Mouse (Mus musculus): Measurements from ENCODE around the gene Rexo1. TPM values are rescaled to one million over a fixed set of nuclear protein-coding genes. Genes with fewer than 3 reads are reported as not detected.
A peak's percentile ranks its signal among the peaks of the same experiment; 100 is the strongest.

Gene Rexo1
- polyA plus RNA-seq, 1 experiment: 35.4 TPM

GRCm38 (mm10) chr10:80526172-80526571 lies 35.2 kb downstream of the Rexo1 start:
- WGBS: 25% methylated on average over 9 of the region's 9 CpGs
- DNase-seq (ENCODE audit: low read depth, low spot score): no peak

GRCm38 (mm10) chr10:80523299-80523698 lies 38.1 kb downstream of the Rexo1 start:
- WGBS: 94% methylated on average over 7 of the region's 7 CpGs
- no peak for DNase-seq (ENCODE audit: low read depth, low spot score)

- 70% methylated on average over 2 of the region's 2 CpGs for WGBS
- DNase-seq (ENCODE audit: low read depth, low spot score): no peak
These were observed 42.1 kb downstream of the Rexo1 start for GRCm38 (mm10) chr10:80519287-80519686.

GRCm38 (mm10) chr10:80513739-80514138 lies 47.6 kb downstream of the Rexo1 start:
- DNase-seq (ENCODE audit: low read depth, low spot score): no peak
- WGBS: 8% methylated on average over 19 of the region's 19 CpGs

- DNase-seq (ENCODE audit: low read depth, low spot score): no peak
- 51% methylated on average over 10 of the region's 10 CpGs for WGBS
These were observed 51.1 kb downstream of the Rexo1 start for GRCm38 (mm10) chr10:80510273-80510660.

GRCm38 (mm10) chr10:80509412-80510272 lies 51.7 kb downstream of the Rexo1 start:
- 5% methylated on average over 20 of the region's 20 CpGs for WGBS
- peak; percentile 42 for DNase-seq (ENCODE audit: low read depth, low spot score)

- 1% methylated on average over 11 of the region's 11 CpGs for WGBS
These were observed 55.1 kb downstream of the Rexo1 start for GRCm38 (mm10) chr10:80506222-80506621.

GRCm38 (mm10) chr10:80504724-80505123 lies 56.6 kb downstream of the Rexo1 start:
- DNase-seq (ENCODE audit: low read depth, low spot score): no peak
- WGBS: 1% methylated on average over 9 of the region's 9 CpGs

More at GRCm38 (mm10) chr10:80506222-80506621, 55.1 kb downstream of the Rexo1 start:
- DNase-seq (ENCODE audit: low read depth, low spot score): no peak

GRCm38 (mm10) chr10:80503599-80504220 lies 57.6 kb downstream of the Rexo1 start:
- 10% methylated on average over 27 of the region's 27 CpGs for WGBS
- DNase-seq (ENCODE audit: low read depth, low spot score): no peak

- WGBS: 5% methylated on average over 22 of the region's 22 CpGs
- DNase-seq (ENCODE audit: low read depth, low spot score): no peak
These were observed 58.5 kb downstream of the Rexo1 start for GRCm38 (mm10) chr10:80502819-80503314.

GRCm38 (mm10) chr10:80502291-80502690 lies 59.1 kb downstream of the Rexo1 start:
- DNase-seq (ENCODE audit: low read depth, low spot score): no peak
- WGBS: 2% methylated on average over 7 of the region's 7 CpGs

GRCm38 (mm10) chr10:80496421-80496820 lies 64.9 kb downstream of the Rexo1 start:
- DNase-seq (ENCODE audit: low read depth, low spot score): no peak
- WGBS: 2% methylated on average over 20 of the region's 20 CpGs

- 1% methylated on average over 35 of the region's 35 CpGs for WGBS
- DNase-seq (ENCODE audit: low read depth, low spot score): no peak
These were observed 65.5 kb downstream of the Rexo1 start for GRCm38 (mm10) chr10:80495901-80496300.

- under 1% methylated on average over 42 of the region's 42 CpGs for WGBS
- no peak for DNase-seq (ENCODE audit: low read depth, low spot score)
These were observed 66.6 kb downstream of the Rexo1 start, which contains the start of gene Onecut3 for GRCm38 (mm10) chr10:80494732-80495131. Gene Onecut3, plus strand, starts transcription at chr10:80494835.

Other genes with a start within 250 kb of the Rexo1 start
- 69.0 and 72.5 TPM in 2 replicates for gene 2310011J03Rik, start 241.0 kb downstream of the Rexo1 start, polyA plus RNA-seq (2012; rRNA removed)
- gene Pcsk4, start 232.1 kb downstream of the Rexo1 start, polyA plus RNA-seq (2012; rRNA removed): 8.2 and 15.5 TPM in 2 replicates
- 50.1 and 127 TPM in 2 replicates for gene Reep6, start 231.6 kb downstream of the Rexo1 start, polyA plus RNA-seq (2012; rRNA removed)
- 40.5 and 73.6 TPM in 2 replicates for gene Adamtsl5, start 213.1 kb downstream of the Rexo1 start, polyA plus RNA-seq (2012; rRNA removed)
- gene Plk5, start 205.1 kb downstream of the Rexo1 start, polyA plus RNA-seq (2012; rRNA removed): 0.68 and 2.8 TPM in 2 replicates
- gene Mex3d, start 173.9 kb downstream of the Rexo1 start, polyA plus RNA-seq (2012; rRNA removed): 5.7 and 7.6 TPM in 2 replicates
- 104 and 116 TPM in 2 replicates for gene Mbd3, start 162.0 kb downstream of the Rexo1 start, polyA plus RNA-seq (2012; rRNA removed)
- gene Uqcr11, start 154.7 kb downstream of the Rexo1 start, polyA plus RNA-seq (2012; rRNA removed): 2,454 and 2,475 TPM in 2 replicates
- 60.2 and 76.9 TPM in 2 replicates for gene Tcf3, start 127.9 kb downstream of the Rexo1 start, polyA plus RNA-seq (2012; rRNA removed)
- gene Onecut3, start 66.7 kb downstream of the Rexo1 start, polyA plus RNA-seq (2012; rRNA removed): 0.09 and 0.19 TPM in 2 replicates
- gene Atp8b3, start 22.4 kb downstream of the Rexo1 start, polyA plus RNA-seq (2012; rRNA removed): 0.03 TPM in 1 of 2 replicates, not detected in the other
- gene Klf16, start 15.8 kb upstream of the Rexo1 start, polyA plus RNA-seq (2012; rRNA removed): 12.6 and 12.8 TPM in 2 replicates
- 214 and 233 TPM in 2 replicates for gene Abhd17a, start 28.8 kb upstream of the Rexo1 start, polyA plus RNA-seq (2012; rRNA removed)
- gene Scamp4, start 41.3 kb upstream of the Rexo1 start, polyA plus RNA-seq (2012; rRNA removed): 129 and 145 TPM in 2 replicates
- 11.8 and 14.6 TPM in 2 replicates for gene Adat3, start 41.3 kb upstream of the Rexo1 start, polyA plus RNA-seq (2012; rRNA removed)
- 3.5 and 3.7 TPM in 2 replicates for gene Gm49322, start 44.5 kb upstream of the Rexo1 start, polyA plus RNA-seq (2012; rRNA removed)
- 184 and 212 TPM in 2 replicates for gene Csnk1g2, start 61.3 kb upstream of the Rexo1 start, polyA plus RNA-seq (2012; rRNA removed)
- gene Btbd2, start 95.5 kb upstream of the Rexo1 start, polyA plus RNA-seq (2012; rRNA removed): 49.0 and 56.2 TPM in 2 replicates
- 112 and 121 TPM in 2 replicates for gene Mknk2, start 116.6 kb upstream of the Rexo1 start, polyA plus RNA-seq (2012; rRNA removed)
- 39.2 and 40.8 TPM in 2 replicates for gene Mob3a, start 140.4 kb upstream of the Rexo1 start, polyA plus RNA-seq (2012; rRNA removed)
- 22.8 and 30.0 TPM in 2 replicates for gene Izumo4, start 140.6 kb upstream of the Rexo1 start, polyA plus RNA-seq (2012; rRNA removed)
- 75.1 and 109 TPM in 2 replicates for gene Ap3d1, start 180.7 kb upstream of the Rexo1 start, polyA plus RNA-seq (2012; rRNA removed)
- gene Dot1l, start 193.6 kb upstream of the Rexo1 start, polyA plus RNA-seq (2012; rRNA removed): 20.0 and 29.6 TPM in 2 replicates
- 26.8 and 30.3 TPM in 2 replicates for gene Sf3a2, start 236.6 kb upstream of the Rexo1 start, polyA plus RNA-seq (2012; rRNA removed)
- 50.7 and 54.0 TPM in 2 replicates for gene Plekhj1, start 237.1 kb upstream of the Rexo1 start, polyA plus RNA-seq (2012; rRNA removed)
- 0.63 and 0.96 TPM in 2 replicates for gene Amh, start 243.7 kb upstream of the Rexo1 start, polyA plus RNA-seq (2012; rRNA removed)

Data from large intestine, adult 2 months (tissue).